Mouse (Mus musculus): ENCODE data around the gene Prex1. TPM values are rescaled to one million over a fixed set of nuclear protein-coding genes. Genes with fewer than 3 reads are reported as not detected.
A peak's percentile ranks its signal among the peaks of the same experiment; 100 is the strongest.

Gene Prex1
- polyA plus RNA-seq, 2 experiments from 2014 or later = 34.5 to 45.2 TPM

GRCm38 (mm10) chr2:166720416-166720815 lies 6.8 kb upstream of the Prex1 start:
- ATAC-seq = no peak

GRCm38 (mm10) chr2:166719930-166720305 lies 6.3 kb upstream of the Prex1 start:
- no peak for ATAC-seq

GRCm38 (mm10) chr2:166719301-166719929 lies 5.8 kb upstream of the Prex1 start:
- peak; percentile 71 for ATAC-seq

- ATAC-seq = no peak
Measured at GRCm38 (mm10) chr2:166716067-166716466, 2.4 kb upstream of the Prex1 start.

GRCm38 (mm10) chr2:166714427-166714699 lies 731 bp upstream of the Prex1 start:
- no peak for ATAC-seq

GRCm38 (mm10) chr2:166712801-166713689 lies 587 bp downstream of the Prex1 start:
- ATAC-seq = peak; percentile 17

GRCm38 (mm10) chr2:166712310-166712709 lies 1.3 kb downstream of the Prex1 start:
- no peak for ATAC-seq

- ATAC-seq = no peak
Measured at GRCm38 (mm10) chr2:166711681-166712132, 1.9 kb downstream of the Prex1 start.

GRCm38 (mm10) chr2:166709883-166710282 lies 3.7 kb downstream of the Prex1 start:
- ATAC-seq = no peak

- ATAC-seq = peak; percentile 65
Measured at GRCm38 (mm10) chr2:166708304-166708703, 5.3 kb downstream of the Prex1 start.

GRCm38 (mm10) chr2:166706526-166706925 lies 7.1 kb downstream of the Prex1 start:
- ATAC-seq = no peak

- no peak for ATAC-seq
Measured at GRCm38 (mm10) chr2:166703491-166703890, 10.1 kb downstream of the Prex1 start.

- peak; percentile 44 for ATAC-seq
Measured at GRCm38 (mm10) chr2:166702113-166702445, 11.6 kb downstream of the Prex1 start.

- peak; percentile 93 for ATAC-seq
Measured at GRCm38 (mm10) chr2:166701248-166702112, 12.2 kb downstream of the Prex1 start.

- ATAC-seq = no peak
Measured at GRCm38 (mm10) chr2:166700732-166701131, 12.9 kb downstream of the Prex1 start.

GRCm38 (mm10) chr2:166700116-166700515 lies 13.5 kb downstream of the Prex1 start:
- no peak for ATAC-seq

- ATAC-seq = no peak
Measured at GRCm38 (mm10) chr2:166699552-166699951, 14.1 kb downstream of the Prex1 start.

- ATAC-seq = no peak
Measured at GRCm38 (mm10) chr2:166694616-166695015, 19.0 kb downstream of the Prex1 start.

GRCm38 (mm10) chr2:166693394-166693793 lies 20.2 kb downstream of the Prex1 start:
- peak; percentile 85 for ATAC-seq

- ATAC-seq = no peak
Measured at GRCm38 (mm10) chr2:166691602-166692509, 21.8 kb downstream of the Prex1 start.

GRCm38 (mm10) chr2:166686917-166687316 lies 26.7 kb downstream of the Prex1 start:
- no peak for ATAC-seq

- ATAC-seq = no peak
Measured at GRCm38 (mm10) chr2:166685824-166686223, 27.8 kb downstream of the Prex1 start.
